Mouse (Mus musculus): ENCODE results near the gene Tmem220. TPM values are rescaled to one million over a fixed set of nuclear protein-coding genes. Genes with fewer than 3 reads are reported as not detected.

Tmem220 gene
- total and polyA plus RNA-seq, 2 experiments: 6.6 to 9.9 TPM

DNA sequence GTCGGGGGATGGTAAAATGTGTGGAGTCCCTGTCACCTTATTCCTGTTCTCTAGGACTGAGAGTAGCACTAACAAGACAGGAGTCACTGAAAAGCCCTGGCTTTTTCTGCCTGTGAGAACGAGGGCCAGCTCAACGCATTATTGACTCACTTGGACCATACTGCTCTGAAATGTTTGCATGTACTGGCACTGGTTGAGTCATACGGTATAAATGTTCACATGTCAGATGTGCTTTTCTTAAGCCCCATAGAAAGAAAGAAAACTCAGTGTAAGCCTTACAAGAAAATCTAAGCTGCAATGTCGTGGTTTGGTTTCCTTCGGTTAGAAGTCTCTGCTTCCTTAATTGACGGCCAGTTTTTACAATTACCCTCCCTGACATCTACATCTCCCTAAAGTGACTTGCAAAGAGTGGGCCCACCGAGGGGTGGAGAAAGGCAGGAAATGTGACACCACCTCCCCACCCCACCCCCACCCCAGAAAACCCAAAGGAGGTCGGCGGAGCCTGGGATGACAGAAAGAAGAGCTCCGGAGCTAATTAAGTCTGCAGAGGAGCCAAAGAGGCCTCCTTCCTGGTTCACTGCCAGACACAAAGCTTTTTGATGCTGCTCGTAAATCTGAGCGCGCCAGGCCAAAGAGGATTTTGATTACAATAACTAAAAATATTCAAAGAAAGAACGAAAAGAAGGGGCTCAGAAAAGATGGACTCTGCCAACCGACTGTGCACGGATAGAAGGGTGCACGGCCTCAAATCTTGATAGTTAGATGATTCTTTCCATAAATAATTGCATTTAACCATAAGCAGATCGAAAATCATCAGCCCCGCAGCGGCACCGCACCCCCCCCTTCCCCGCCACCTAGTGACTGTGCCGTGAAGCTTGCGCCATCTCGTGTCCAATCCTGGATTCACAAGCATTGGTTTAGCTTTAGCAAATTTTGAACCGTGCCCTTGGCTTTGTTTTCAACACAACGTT, 40.5 kb upstream of the Tmem220 start:
- peak; percentile 60 for DNase-seq (ENCODE audit: extremely low read depth, low read depth, low spot score)
- 11% methylated on average over 28 of the region's 28 CpGs for WGBS

GRCm38 (mm10) chr11:66985136-66985702, 39.7 kb upstream of the Tmem220 start:
- peak; percentile 32 for DNase-seq (ENCODE audit: extremely low read depth, low read depth, low spot score)
- WGBS: 12% methylated on average over 11 of the region's 11 CpGs

More for the DNA sequence above, 40.5 kb upstream of the Tmem220 start:
- H3K4me1 ChIP-seq (ENCODE audit: control insufficient read depth, insufficient read depth, low read length): no peaks in the 10 kb centered on the region; the same call in 1 of the 2 replicates
- no peak overlapping the region for H3K9ac ChIP-seq (ENCODE audit: low read depth, low read length)
- no peaks in the 10 kb centered on the region for H3K79me2 ChIP-seq (ENCODE audit: control insufficient read depth, insufficient read depth, low read length)
- H3K36me3 ChIP-seq (ENCODE audit: control insufficient read depth, insufficient read depth, low read length): no peaks in the 10 kb centered on the region
- peak overlapping the region; percentile 48 for H3K4me3 ChIP-seq (ENCODE audit: insufficient read depth, low read depth, low read length)
- H3K27ac ChIP-seq (replicated peaks; ENCODE audit: insufficient read depth, low read depth, low read length): no peak overlapping the region
- H3K27me3 ChIP-seq (ENCODE audit: control insufficient read depth, insufficient read depth, low read length): no peaks in the 10 kb centered on the region
- TF ChIP-seq CTCF (IDR thresholded peaks at IDR 0.05; ENCODE audit: low read depth, low read length) (peak; percentile 89), POLR2A (IDR thresholded peaks at IDR 0.05; ENCODE audit: extremely low read depth, insufficient read depth, low read length) (no peak)

GRCm38 (mm10) chr11:66992150-66992549, 32.8 kb upstream of the Tmem220 start:
- TF ChIP-seq CTCF (IDR thresholded peaks at IDR 0.05; ENCODE audit: low read depth, low read length) (no peak), POLR2A (IDR thresholded peaks at IDR 0.05; ENCODE audit: extremely low read depth, insufficient read depth, low read length) (no peak)
- H3K36me3 ChIP-seq (ENCODE audit: control insufficient read depth, insufficient read depth, low read length): no peaks in the 10 kb centered on the region
- H3K27me3 ChIP-seq (ENCODE audit: control insufficient read depth, insufficient read depth, low read length): no peaks in the 10 kb centered on the region
- no peak for DNase-seq (ENCODE audit: extremely low read depth, low read depth, low spot score)
- no peaks in the 10 kb centered on the region for H3K79me2 ChIP-seq (ENCODE audit: control insufficient read depth, insufficient read depth, low read length)
- no peak overlapping the region for H3K9ac ChIP-seq (ENCODE audit: low read depth, low read length)
- H3K4me1 ChIP-seq (ENCODE audit: control insufficient read depth, insufficient read depth, low read length): no peaks in the 10 kb centered on the region
- H3K27ac ChIP-seq (replicated peaks; ENCODE audit: insufficient read depth, low read depth, low read length): no peak overlapping the region
- 86% methylated on average over 2 of the region's 2 CpGs for WGBS
- no peak overlapping the region for H3K4me3 ChIP-seq (ENCODE audit: insufficient read depth, low read depth, low read length)

More at GRCm38 (mm10) chr11:66985136-66985702, 39.7 kb upstream of the Tmem220 start:
- H3K27me3 ChIP-seq (ENCODE audit: control insufficient read depth, insufficient read depth, low read length): no peaks in the 10 kb centered on the region
- H3K36me3 ChIP-seq (ENCODE audit: control insufficient read depth, insufficient read depth, low read length): no peaks in the 10 kb centered on the region
- no peak overlapping the region for H3K9ac ChIP-seq (ENCODE audit: low read depth, low read length)
- no peaks in the 10 kb centered on the region; the same call in 1 of the 2 replicates for H3K4me1 ChIP-seq (ENCODE audit: control insufficient read depth, insufficient read depth, low read length)
- peak overlapping the region; percentile 48 for H3K4me3 ChIP-seq (ENCODE audit: insufficient read depth, low read depth, low read length)
- TF ChIP-seq CTCF (IDR thresholded peaks at IDR 0.05; ENCODE audit: low read depth, low read length) (no peak), POLR2A (IDR thresholded peaks at IDR 0.05; ENCODE audit: extremely low read depth, insufficient read depth, low read length) (no peak)
- H3K79me2 ChIP-seq (ENCODE audit: control insufficient read depth, insufficient read depth, low read length): no peaks in the 10 kb centered on the region
- H3K27ac ChIP-seq (replicated peaks; ENCODE audit: insufficient read depth, low read depth, low read length): no peak overlapping the region

GRCm38 (mm10) chr11:66993674-66994073, 31.3 kb upstream of the Tmem220 start:
- TF ChIP-seq POLR2A (IDR thresholded peaks at IDR 0.05; ENCODE audit: extremely low read depth, insufficient read depth, low read length) (no peak), CTCF (IDR thresholded peaks at IDR 0.05; ENCODE audit: low read depth, low read length) (no peak)
- H3K27me3 ChIP-seq (ENCODE audit: control insufficient read depth, insufficient read depth, low read length): no peaks in the 10 kb centered on the region
- H3K4me1 ChIP-seq (ENCODE audit: control insufficient read depth, insufficient read depth, low read length): no peaks in the 10 kb centered on the region
- no peak for DNase-seq (ENCODE audit: extremely low read depth, low read depth, low spot score)
- H3K79me2 ChIP-seq (ENCODE audit: control insufficient read depth, insufficient read depth, low read length): no peaks in the 10 kb centered on the region
- 23% methylated on average over 1 of the region's 1 CpGs for WGBS
- H3K4me3 ChIP-seq (ENCODE audit: insufficient read depth, low read depth, low read length): no peak overlapping the region
- H3K9ac ChIP-seq (ENCODE audit: low read depth, low read length): no peak overlapping the region
- H3K27ac ChIP-seq (replicated peaks; ENCODE audit: insufficient read depth, low read depth, low read length): no peak overlapping the region
- H3K36me3 ChIP-seq (ENCODE audit: control insufficient read depth, insufficient read depth, low read length): no peaks in the 10 kb centered on the region

- TF ChIP-seq POLR2A (IDR thresholded peaks at IDR 0.05; ENCODE audit: extremely low read depth, insufficient read depth, low read length) (no peak), CTCF (IDR thresholded peaks at IDR 0.05; ENCODE audit: low read depth, low read length) (no peak)
- Histone ChIP-seq H3K27me3 (ENCODE audit: control insufficient read depth, insufficient read depth, low read length) (no peaks in the 10 kb centered on the region), H3K4me1 (ENCODE audit: control insufficient read depth, insufficient read depth, low read length) (no peaks in the 10 kb centered on the region), H3K9ac (ENCODE audit: low read depth, low read length) (no peak overlapping the region), H3K79me2 (ENCODE audit: control insufficient read depth, insufficient read depth, low read length) (no peaks in the 10 kb centered on the region), H3K36me3 (ENCODE audit: control insufficient read depth, insufficient read depth, low read length) (no peaks in the 10 kb centered on the region), H3K4me3 (ENCODE audit: insufficient read depth, low read depth, low read length) (no peak overlapping the region), H3K27ac (replicated peaks; ENCODE audit: insufficient read depth, low read depth, low read length) (no peak overlapping the region)
- DNase-seq (ENCODE audit: extremely low read depth, low read depth, low spot score): no peak
- WGBS: 89% methylated on average over 4 of the region's 4 CpGs
Observed at GRCm38 (mm10) chr11:66996446-66996845, 28.5 kb upstream of the Tmem220 start.
